Mouse (Mus musculus) spleen, postnatal 36 days (tissue): ENCODE measurements around the gene Aldh6a1.

Source experiments
- DNase-seq, 2 experiments: peaks; one replicate each; pipeline ENCODE4 v3.0.0; 2022; ENCODE audit warnings: low spot score in 2 of 2, mixed read lengths in 1 of 2

Gene Aldh6a1

GRCm38 (mm10) chr12:84416834-84417604 is 33.8 kb downstream of the Aldh6a1 start, which contains the start of gene Rnf113a2:
Rnf113a2 (plus strand) TSS chr12:84417196.
- peak; percentile 81 to 83 for DNase-seq

- DNase-seq, result peak; percentile 86 to 88
Measured at GRCm38 (mm10) chr12:84408819-84409507, 41.8 kb downstream of the Aldh6a1 start, which contains the start of the genes Entpd5 and Bbof1. Entpd5 (minus strand) TSS chr12:84409029. Bbof1 (plus strand) TSS chr12:84409071.

GRCm38 (mm10) chr12:84407874-84408818 is 42.7 kb downstream of the Aldh6a1 start:
- peak; percentile 74 to 84 for DNase-seq

GRCm38 (mm10) chr12:84407259-84407658 is 43.5 kb downstream of the Aldh6a1 start:
- no peak for DNase-seq

GRCm38 (mm10) chr12:84404541-84404940 is 46.3 kb downstream of the Aldh6a1 start:
- DNase-seq, result no peak

- no peak for DNase-seq
Measured at GRCm38 (mm10) chr12:84402923-84403322, 47.9 kb downstream of the Aldh6a1 start.

- DNase-seq, result no peak
Measured at GRCm38 (mm10) chr12:84400653-84401052, 50.2 kb downstream of the Aldh6a1 start.

GRCm38 (mm10) chr12:84400068-84400467 is 50.7 kb downstream of the Aldh6a1 start:
- DNase-seq, result no peak

- no peak for DNase-seq
Measured at GRCm38 (mm10) chr12:84399663-84400062, 51.1 kb downstream of the Aldh6a1 start.

GRCm38 (mm10) chr12:84399135-84399534 is 51.7 kb downstream of the Aldh6a1 start:
- DNase-seq, result no peak

GRCm38 (mm10) chr12:84398629-84399028 is 52.2 kb downstream of the Aldh6a1 start:
- no peak for DNase-seq

GRCm38 (mm10) chr12:84397685-84398084 is 53.1 kb downstream of the Aldh6a1 start:
- DNase-seq, result no peak

- no peak for DNase-seq
Measured at GRCm38 (mm10) chr12:84396947-84397679, 53.7 kb downstream of the Aldh6a1 start.

- DNase-seq, result no peak
Measured at GRCm38 (mm10) chr12:84393847-84394246, 57.0 kb downstream of the Aldh6a1 start.

- DNase-seq, result no peak
Measured at GRCm38 (mm10) chr12:84392681-84393080, 58.1 kb downstream of the Aldh6a1 start.

- no peak for DNase-seq
Measured at GRCm38 (mm10) chr12:84390336-84390735, 60.5 kb downstream of the Aldh6a1 start.

- peak; percentile 26 to 39 for DNase-seq
Measured at GRCm38 (mm10) chr12:84388774-84389400, 61.9 kb downstream of the Aldh6a1 start.

- DNase-seq, result peak in 1 of 2 experiments; percentile 17
Measured at GRCm38 (mm10) chr12:84388097-84388496, 62.7 kb downstream of the Aldh6a1 start.

- DNase-seq, result no peak
Measured at GRCm38 (mm10) chr12:84385408-84385807, 65.4 kb downstream of the Aldh6a1 start.

GRCm38 (mm10) chr12:84384644-84385081 is 66.1 kb downstream of the Aldh6a1 start:
- DNase-seq, result no peak
